Mouse (Mus musculus) urinary bladder, postnatal 25 days (tissue): ENCODE results near the gene Cyp2c23.

Experiments used
- DNase-seq: peaks from one replicate; pipeline ENCODE4 v3.0.0; 2022; ENCODE audit warnings: low spot score

Gene Cyp2c23

DNA sequence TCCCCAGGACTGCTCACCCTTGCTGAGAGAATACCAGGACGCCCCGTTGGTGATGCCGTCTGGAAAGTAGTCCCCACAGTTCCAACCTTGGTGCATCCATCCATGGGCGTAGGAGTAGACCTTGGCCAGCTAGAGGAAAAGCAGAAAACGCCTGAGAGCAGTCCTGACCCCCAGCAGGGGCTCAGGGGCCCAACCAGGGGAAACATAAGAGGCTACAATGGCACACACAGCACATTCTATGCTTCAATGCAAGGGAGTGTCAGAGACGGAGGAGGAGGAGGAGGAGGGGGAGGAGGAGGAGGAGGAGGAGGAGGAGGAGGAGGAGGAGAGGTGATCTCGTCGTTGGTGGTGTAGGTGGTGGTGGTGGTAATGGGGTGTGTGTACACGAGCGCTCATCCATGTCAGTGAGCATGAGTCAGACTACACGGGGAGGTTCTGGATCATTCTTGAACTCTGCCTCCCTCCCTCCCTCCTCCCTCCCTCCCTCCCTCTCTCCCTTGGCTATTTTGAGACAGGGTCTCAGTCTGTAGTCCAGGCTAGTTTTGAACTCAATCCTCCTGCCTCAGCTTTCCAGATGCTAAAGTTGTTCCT, 60.5 kb downstream of the Cyp2c23 start:
- no peak for DNase-seq

DNA sequence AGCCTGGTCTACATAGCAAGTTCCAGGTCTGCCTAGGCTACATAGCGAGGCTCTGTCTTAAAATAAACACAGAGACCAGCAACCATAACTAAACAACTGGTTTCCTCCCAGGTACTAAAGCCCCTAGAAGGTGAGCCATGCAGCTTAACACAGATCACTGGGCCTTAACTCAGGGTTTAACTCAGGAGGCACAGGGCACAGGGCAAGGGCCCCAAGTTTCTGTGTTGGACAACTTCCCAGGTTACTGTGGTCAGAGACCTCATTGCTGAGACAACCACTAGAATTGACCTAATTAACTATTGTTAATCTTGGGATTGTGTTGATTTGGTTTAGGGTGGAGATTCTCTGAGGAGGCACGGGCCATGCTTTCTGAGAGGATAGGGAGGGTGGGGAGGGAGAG, 62.5 kb downstream of the Cyp2c23 start:
- DNase-seq, result no peak

- no peak for DNase-seq
These were observed 63.4 kb downstream of the Cyp2c23 start for GRCm38 (mm10) chr19:43965496-43966085.

DNA sequence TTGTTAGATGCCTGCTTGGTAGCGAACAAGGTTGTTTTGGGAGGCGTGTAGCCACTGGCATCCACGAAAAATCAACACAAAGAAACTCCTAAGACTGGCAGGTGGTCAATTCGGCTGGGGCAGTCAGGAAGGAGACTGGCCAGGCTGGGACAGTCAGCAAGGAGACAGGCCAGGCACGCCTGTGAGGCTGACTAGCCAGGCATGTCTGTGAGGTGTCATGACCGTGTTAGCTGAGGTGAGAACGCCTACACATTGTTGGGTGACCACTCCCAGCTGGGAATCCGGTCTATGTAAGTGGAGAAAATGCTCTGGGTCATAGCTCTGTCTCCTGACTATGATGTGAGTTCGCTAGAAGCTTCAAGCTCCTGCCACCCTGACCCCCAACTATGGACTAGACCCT, 66.2 kb downstream of the Cyp2c23 start:
- DNase-seq, result no peak

- no peak for DNase-seq
These were observed 67.8 kb downstream of the Cyp2c23 start for GRCm38 (mm10) chr19:43961185-43961584.

DNA sequence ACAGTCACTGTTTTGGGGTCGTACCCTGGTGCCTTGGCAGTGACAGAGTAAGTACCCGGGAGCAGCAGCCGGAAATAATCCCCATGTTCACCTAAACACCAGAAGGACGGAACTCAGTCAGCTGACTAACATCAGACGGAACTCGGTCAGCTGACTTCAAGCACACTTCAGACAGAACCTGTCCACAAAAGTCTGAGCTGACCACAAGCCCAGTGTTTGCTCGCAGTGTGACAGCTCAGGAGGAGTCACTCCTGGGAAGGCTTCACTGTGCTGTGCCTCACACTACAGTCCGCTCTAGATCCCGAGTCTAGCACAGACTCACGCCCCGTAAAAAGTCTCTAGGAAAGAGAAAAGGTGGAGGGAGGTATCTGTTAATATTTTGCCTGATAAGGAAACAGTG, 69.0 kb downstream of the Cyp2c23 start:
- DNase-seq, result no peak

DNA sequence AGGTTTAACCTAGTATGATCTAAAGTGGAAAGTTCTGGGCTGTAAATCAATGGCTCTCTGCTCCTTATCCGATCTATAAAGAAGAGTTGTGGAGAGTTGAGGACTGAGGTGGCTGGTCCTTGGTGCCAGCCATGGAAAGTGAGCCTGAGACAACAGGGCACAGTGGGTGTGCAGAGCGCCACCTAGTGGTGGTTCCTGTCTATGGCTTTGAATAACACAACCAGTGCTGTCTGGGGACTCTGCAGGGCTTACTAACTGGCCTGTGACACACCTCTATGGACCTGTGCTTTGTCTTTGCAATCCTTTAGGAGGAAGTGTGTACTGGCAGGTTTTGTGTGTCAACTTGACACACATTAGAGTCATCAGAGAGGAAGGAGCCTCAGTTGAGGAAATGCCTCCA, 69.8 kb downstream of the Cyp2c23 start:
- peak; percentile 74 for DNase-seq

- DNase-seq, result no peak
These were observed 71.1 kb downstream of the Cyp2c23 start for GRCm38 (mm10) chr19:43957881-43958280.

GRCm38 (mm10) chr19:43957402-43957801, 71.6 kb downstream of the Cyp2c23 start:
- DNase-seq, result no peak

GRCm38 (mm10) chr19:43955266-43955665, 73.7 kb downstream of the Cyp2c23 start:
- no peak for DNase-seq
